Mouse (Mus musculus): ENCODE results near the gene Sh3rf1.

GRCm38 (mm10) chr8:61267061-61267460, 43.4 kb downstream of the Sh3rf1 start:
- TF ChIP-seq CTCF (conservative IDR thresholded peaks at IDR 0.05; ENCODE audit: low read length) (no peak), POU5F1 (IDR thresholded peaks at IDR 0.05; ENCODE audit: borderline replicate concordance, low read length) (no peak), NANOG (IDR thresholded peaks at IDR 0.05; ENCODE audit: borderline replicate concordance, low read length) (no peak)

All from E14TG2a.4 (cell line).